Mouse (Mus musculus) heart, embryonic 12.5 days (tissue): ENCODE results near the gene Mansc4. TPM values are rescaled to one million over a fixed set of nuclear protein-coding genes. Genes with fewer than 3 reads are reported as not detected.

Source experiments
- ATAC-seq: fragments of 200-750 bp; cut with Nextera tagmentation; 2 replicates; pipeline ENCODE4 v1.8.0; 2017; ENCODE audit warnings: moderate TSS enrichment, moderate library complexity; ENCODE audit not compliant: insufficient number of reproducible peaks, low FRiP score
- H3K27ac ChIP-seq: fragments of 300-500 bp; sonication (generic); 2 replicates; pipeline ENCODE4 v1.5.1; 2016; ENCODE audit warnings: mild to moderate bottlenecking, moderate library complexity; ENCODE audit not compliant: poor library complexity, severe bottlenecking
- H3K27me3 ChIP-seq: fragments of 300-500 bp; sonication (generic); replicated peaks from 2 replicates; pipeline ENCODE4 v1.6.1; 2016; ENCODE audit warnings: mild to moderate bottlenecking, moderate library complexity
- H3K36me3 ChIP-seq: fragments of 300-500 bp; sonication (generic); 2 replicates; pipeline ENCODE4 v1.6.1; 2016; ENCODE audit warnings: mild to moderate bottlenecking, moderate library complexity
- H3K4me1 ChIP-seq: fragments of 300-500 bp; sonication (generic); replicated peaks from 2 replicates; pipeline ENCODE4 v1.6.1; 2016; ENCODE audit warnings: mild to moderate bottlenecking
- H3K4me2 ChIP-seq: fragments of 300-500 bp; sonication (generic); 2 replicates; pipeline ENCODE4 v1.6.1; 2016; ENCODE audit warnings: mild to moderate bottlenecking, moderate library complexity
- H3K4me3 ChIP-seq: fragments of 300-500 bp; sonication (generic); 2 replicates; pipeline ENCODE4 v1.5.1; 2016; ENCODE audit warnings: mild to moderate bottlenecking
- H3K9ac ChIP-seq: fragments of 300-500 bp; sonication (generic); 2 replicates; pipeline ENCODE4 v1.6.1; 2016; ENCODE audit warnings: mild to moderate bottlenecking, moderate library complexity
- H3K9me3 ChIP-seq: fragments of 300-500 bp; sonication (generic); replicated peaks from 2 replicates; pipeline ENCODE4 v1.6.1; 2016; ENCODE audit warnings: mild to moderate bottlenecking, moderate library complexity
- WGBS: fragments of 180-500 bp; shearing (Covaris S2); methylation state at CpG from one replicate; pipeline ENCODE4 v1.1.7; 2016; 5-methylcytosine and 5-hydroxymethylcytosine counted together
- polyA plus RNA-seq: library from polyadenylated mRNA; unstranded; fragments of >200 nt; fragmentation: Nextera tagmentation; extraction: Ambion mirVana; gene quantifications from 2 replicates; pipeline ENCODE4 v1.2.1, GENCODE M21; 2016

Mansc4 gene
- polyA plus RNA-seq, result 0.46 and 0.67 TPM in 2 replicates

- Histone ChIP-seq H3K4me2 (peak within 1 kb of the TSS; percentile 64), H3K36me3 (no peaks in the 10 kb centered on the region), H3K4me3 (peak within 1 kb of the TSS; percentile 24), H3K4me1 (peaks cover 22% of the 10 kb centered on the region), H3K27ac (no peak within 1 kb of the TSS; the same call in 1 of the 2 replicates), H3K9ac (peak within 1 kb of the TSS; percentile 8; the same call in 1 of the 2 replicates), H3K9me3 (no peaks in the 10 kb centered on the region), H3K27me3 (peaks cover 10% of the 10 kb centered on the region; the same call in 1 of the 2 replicates)
- no peak for ATAC-seq
- 9% methylated on average over 20 of the region's 20 CpGs for WGBS
These were observed at the start of gene Mansc4 for GRCm38 (mm10) chr6:147086594-147087225. Gene Mansc4, minus strand, starts transcription at chr6:147087032.

- ATAC-seq, result no peak
- no peak overlapping the region for H3K9ac ChIP-seq
- 84% methylated on average over 10 of the region's 10 CpGs for WGBS
- H3K9me3 ChIP-seq, result no peaks in the 10 kb centered on the region
- no peaks in the 10 kb centered on the region for H3K4me1 ChIP-seq
- no peaks in the 10 kb centered on the region for H3K36me3 ChIP-seq
- no peaks in the 10 kb centered on the region for H3K27me3 ChIP-seq
- no peak overlapping the region for H3K4me2 ChIP-seq
- no peak overlapping the region for H3K27ac ChIP-seq
- H3K4me3 ChIP-seq, result no peak overlapping the region
These were observed 40.4 kb upstream of the Mansc4 start for GRCm38 (mm10) chr6:147127239-147127638.

DNA sequence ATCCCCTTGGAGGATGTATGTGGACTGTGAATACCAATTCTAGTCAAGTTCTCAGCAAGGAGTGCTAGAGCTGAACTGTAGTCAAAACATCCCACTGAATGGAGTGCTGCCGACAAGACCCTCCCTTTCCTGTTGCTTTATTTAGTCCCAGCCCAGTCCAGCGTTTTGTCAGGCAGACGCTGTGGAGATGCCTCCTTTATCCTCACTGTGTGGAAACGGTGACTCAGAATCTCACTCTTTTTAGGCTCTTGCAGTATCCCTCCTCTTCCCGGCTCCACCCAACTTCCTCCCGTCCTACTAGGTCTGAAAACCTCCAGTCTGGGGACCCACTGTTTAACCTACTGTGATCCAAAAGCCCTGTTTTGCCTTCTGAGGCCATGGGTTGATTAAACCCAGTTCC, 34.5 kb upstream of the Mansc4 start:
- Histone ChIP-seq H3K4me1 (peaks cover 6% of the 10 kb centered on the region), H3K9me3 (no peaks in the 10 kb centered on the region), H3K4me3 (no peak overlapping the region), H3K27me3 (no peaks in the 10 kb centered on the region), H3K9ac (no peak overlapping the region), H3K4me2 (no peak overlapping the region), H3K27ac (no peak overlapping the region), H3K36me3 (no peaks in the 10 kb centered on the region)
- WGBS, result 13% methylated on average over 6 of the region's 6 CpGs
- peak; percentile 48 for ATAC-seq

- ATAC-seq, result no peak
- 81% methylated on average over 3 of the region's 3 CpGs for WGBS
- Histone ChIP-seq H3K9me3 (no peaks in the 10 kb centered on the region), H3K27me3 (no peaks in the 10 kb centered on the region), H3K27ac (no peak overlapping the region), H3K4me3 (no peak overlapping the region), H3K9ac (no peak overlapping the region), H3K4me1 (peaks cover 6% of the 10 kb centered on the region), H3K36me3 (no peaks in the 10 kb centered on the region), H3K4me2 (no peak overlapping the region)
These were observed 31.4 kb upstream of the Mansc4 start for GRCm38 (mm10) chr6:147118190-147118589.

- H3K4me2 ChIP-seq, result no peak overlapping the region
- WGBS, result 86% methylated on average over 7 of the region's 7 CpGs
These were observed 30.9 kb upstream of the Mansc4 start for GRCm38 (mm10) chr6:147117764-147118163.

GRCm38 (mm10) chr6:147116579-147116978, 29.7 kb upstream of the Mansc4 start:
- H3K9me3 ChIP-seq, result no peaks in the 10 kb centered on the region
- 7% methylated on average over 10 of the region's 10 CpGs for WGBS
- no peak overlapping the region for H3K4me2 ChIP-seq
- peaks cover 7% of the 10 kb centered on the region for H3K4me1 ChIP-seq
- 0 out of 2 replicates have a peak, but pooled peaks have one; percentile 39 for ATAC-seq
- peaks cover 11% of the 10 kb centered on the region for H3K36me3 ChIP-seq
- no peak overlapping the region for H3K4me3 ChIP-seq
- H3K27me3 ChIP-seq, result no peaks in the 10 kb centered on the region
- no peak overlapping the region for H3K27ac ChIP-seq
- no peak overlapping the region for H3K9ac ChIP-seq

More at GRCm38 (mm10) chr6:147117764-147118163, 30.9 kb upstream of the Mansc4 start:
- Histone ChIP-seq H3K4me3 (no peak overlapping the region), H3K9ac (no peak overlapping the region), H3K9me3 (no peaks in the 10 kb centered on the region), H3K27ac (no peak overlapping the region), H3K4me1 (peaks cover 6% of the 10 kb centered on the region), H3K27me3 (no peaks in the 10 kb centered on the region), H3K36me3 (0 out of 2 replicates have a peak, but pooled peaks cover 3% of the 10 kb centered on the region)
- ATAC-seq, result no peak

DNA sequence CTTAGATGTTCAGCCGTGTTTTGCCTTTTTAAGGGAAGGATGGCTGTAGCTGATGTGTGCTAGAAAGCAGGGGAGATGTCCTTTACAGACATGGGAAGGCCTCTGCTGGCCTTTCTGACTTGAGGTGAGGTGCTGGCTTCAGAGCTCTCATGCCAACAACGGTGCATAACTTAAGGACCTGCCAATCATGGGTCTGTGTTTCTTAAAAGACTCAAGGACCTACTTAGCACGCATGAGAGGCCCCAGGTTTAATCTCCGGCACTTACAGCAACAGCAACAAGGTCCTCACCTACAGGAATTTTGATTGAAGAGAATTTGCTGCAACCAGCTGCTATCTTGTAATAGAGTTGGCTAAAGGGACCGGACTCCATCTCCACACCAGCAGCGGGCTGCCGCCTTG, 22.5 kb upstream of the Mansc4 start:
- Histone ChIP-seq H3K4me3 (no peak overlapping the region), H3K36me3 (peaks cover 49% of the 10 kb centered on the region), H3K27me3 (no peaks in the 10 kb centered on the region), H3K27ac (no peak overlapping the region), H3K4me1 (peaks cover 18% of the 10 kb centered on the region), H3K9me3 (no peaks in the 10 kb centered on the region), H3K4me2 (no peak overlapping the region), H3K9ac (no peak overlapping the region)
- 59% methylated on average over 7 of the region's 7 CpGs for WGBS
- no peak for ATAC-seq

- whole genome bisulfite sequencing, result 76% methylated on average over 6 of the region's 6 CpGs
These were observed 19.9 kb upstream of the Mansc4 start for GRCm38 (mm10) chr6:147106716-147107115.

DNA sequence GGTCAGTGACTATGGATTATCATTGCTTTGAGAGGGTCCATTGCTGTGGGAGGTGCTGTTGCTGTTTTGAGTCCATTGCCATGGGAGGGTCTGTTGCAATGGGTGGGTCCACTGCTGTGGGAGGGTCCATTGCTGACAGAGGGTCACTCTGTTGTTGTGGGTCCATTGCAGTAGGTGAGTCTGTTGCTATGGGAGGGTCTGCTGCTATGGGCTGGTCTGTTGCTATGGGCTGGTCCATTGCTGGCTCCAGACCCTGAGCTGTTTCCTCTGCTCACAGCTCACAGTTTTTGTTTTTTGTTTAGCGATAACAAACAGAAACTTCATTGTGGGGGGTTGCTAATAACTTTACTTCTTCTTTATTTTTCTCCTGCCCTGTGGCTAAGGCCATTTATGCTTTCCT, 18.7 kb upstream of the Mansc4 start:
- Histone ChIP-seq H3K9ac (no peak overlapping the region), H3K9me3 (no peaks in the 10 kb centered on the region), H3K27me3 (no peaks in the 10 kb centered on the region), H3K4me1 (peaks cover 19% of the 10 kb centered on the region), H3K4me2 (no peak overlapping the region), H3K27ac (no peak overlapping the region), H3K36me3 (peaks cover 46% of the 10 kb centered on the region), H3K4me3 (no peak overlapping the region)
- ATAC-seq, result no peak
- 86% methylated on average over 1 of the region's 1 CpGs for WGBS

More at GRCm38 (mm10) chr6:147106716-147107115, 19.9 kb upstream of the Mansc4 start:
- peaks cover 48% of the 10 kb centered on the region for H3K36me3 ChIP-seq
- H3K27ac ChIP-seq, result no peak overlapping the region
- peaks cover 18% of the 10 kb centered on the region for H3K4me1 ChIP-seq
- no peaks in the 10 kb centered on the region for H3K27me3 ChIP-seq
- H3K9me3 ChIP-seq, result no peaks in the 10 kb centered on the region
- no peak overlapping the region for H3K4me3 ChIP-seq
- no peak overlapping the region for H3K4me2 ChIP-seq
- no peak for ATAC-seq
- no peak overlapping the region for H3K9ac ChIP-seq

DNA sequence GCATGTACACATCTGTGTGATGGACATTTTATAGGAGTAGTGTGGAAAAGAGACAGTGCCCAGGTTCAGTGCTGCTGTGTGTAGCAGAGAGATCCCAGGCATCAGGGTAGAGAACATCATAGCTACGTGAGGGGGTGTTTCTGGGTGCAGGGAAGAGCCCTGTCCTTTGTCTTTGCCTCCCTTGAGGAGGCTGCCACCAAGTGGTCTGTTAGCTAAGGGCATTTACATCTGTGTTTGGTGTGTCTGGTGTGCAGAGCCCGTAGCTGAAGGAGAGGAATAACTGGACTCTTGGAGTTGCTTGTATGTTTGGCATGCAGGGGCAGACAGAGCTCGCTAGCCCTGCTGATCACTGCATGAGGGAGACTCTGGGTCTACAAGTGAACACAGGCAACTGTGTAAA, 15.5 kb upstream of the Mansc4 start:
- no peak overlapping the region for H3K4me2 ChIP-seq
- peaks cover 28% of the 10 kb centered on the region for H3K36me3 ChIP-seq
- H3K9me3 ChIP-seq, result no peaks in the 10 kb centered on the region
- H3K4me3 ChIP-seq, result no peak overlapping the region
- 90% methylated on average over 3 of the region's 3 CpGs for WGBS
- no peak for ATAC-seq
- peaks cover 29% of the 10 kb centered on the region for H3K4me1 ChIP-seq
- no peak overlapping the region for H3K27ac ChIP-seq
- no peaks in the 10 kb centered on the region for H3K27me3 ChIP-seq
- H3K9ac ChIP-seq, result no peak overlapping the region

DNA sequence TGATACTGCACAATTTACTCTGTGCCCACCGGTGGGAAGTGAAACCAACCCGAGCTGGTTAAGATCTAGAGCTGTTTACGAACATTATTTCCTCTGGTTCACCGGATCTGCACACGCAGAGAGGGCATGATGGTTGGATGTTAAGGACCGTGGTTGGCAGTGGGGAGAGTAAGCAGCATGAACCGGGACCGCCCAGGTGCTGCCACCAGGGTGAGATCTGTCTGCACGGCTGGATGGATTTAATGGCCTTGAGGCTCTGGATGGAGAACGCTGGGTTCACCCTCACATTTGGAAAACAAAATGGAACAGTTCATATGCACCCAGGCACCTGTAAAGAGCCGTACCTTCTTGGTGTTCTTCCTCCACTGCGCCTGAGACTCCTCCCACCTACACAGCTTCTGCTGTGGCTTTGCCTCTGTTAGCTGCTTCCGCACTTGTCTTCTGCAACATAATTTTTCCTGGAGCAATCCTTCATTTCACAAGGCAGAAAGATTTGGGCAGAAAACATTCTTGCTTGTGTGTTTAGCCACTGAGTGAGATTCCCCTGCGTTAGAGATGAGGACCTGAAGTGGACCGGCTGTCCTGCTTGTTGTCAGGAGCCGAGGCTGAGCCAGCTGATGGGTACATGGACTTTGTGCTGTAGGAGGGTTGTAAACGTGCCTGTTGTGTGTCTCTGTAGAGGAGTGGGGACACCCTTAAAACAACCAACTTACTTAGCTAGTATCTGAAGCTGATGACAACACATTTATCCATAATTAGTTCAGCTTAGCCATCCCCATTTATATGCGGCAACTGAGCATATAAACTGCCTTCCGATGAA, 12.8 kb upstream of the Mansc4 start:
- Histone ChIP-seq H3K9me3 (no peaks in the 10 kb centered on the region), H3K27me3 (no peaks in the 10 kb centered on the region), H3K4me1 (peaks cover 33% of the 10 kb centered on the region), H3K27ac (no peak overlapping the region), H3K4me3 (no peak overlapping the region), H3K9ac (no peak overlapping the region), H3K36me3 (peaks cover 28% of the 10 kb centered on the region), H3K4me2 (no peak overlapping the region)
- no peak for ATAC-seq
- WGBS, result 81% methylated on average over 19 of the region's 19 CpGs
